Mouse (Mus musculus): ENCODE results near the gene Nexn. TPM values are rescaled to one million over a fixed set of nuclear protein-coding genes. Genes with fewer than 3 reads are reported as not detected.
"Not testable (repeated sequence)": the region's sequence is repeated elsewhere in the genome, so short reads cannot be mapped to it uniquely, and the experiment has no call there.

The Nexn gene
- polyA plus RNA-seq, 1 experiment from 2014 or later, result 23.5 TPM

DNA sequence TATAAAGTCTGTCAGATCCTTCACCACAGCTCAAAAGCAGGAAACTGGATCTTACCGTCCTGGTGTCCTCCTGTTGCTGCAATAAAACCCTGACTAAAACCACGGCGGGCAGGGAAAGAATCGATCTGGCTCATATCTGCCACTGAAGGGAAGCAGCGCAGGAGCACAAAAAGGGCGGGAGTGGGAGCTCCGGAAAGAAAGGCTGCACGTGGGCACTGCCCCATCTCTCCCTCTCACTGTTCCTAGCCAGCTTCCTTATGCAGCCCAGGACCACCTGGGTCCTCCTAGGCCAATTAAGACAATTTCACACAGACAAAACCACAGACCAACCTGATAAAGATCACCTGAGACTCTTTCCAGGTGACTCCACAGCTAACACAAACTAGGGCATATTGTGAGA is 4.7 kb downstream of the Nexn start:
- Histone ChIP-seq H3K9me3 (replicated peaks) (no peaks in the 10 kb centered on the region), H3K4me1 (peaks cover 15% of the 10 kb centered on the region), H3K27ac (replicated peaks) (no peak overlapping the region), H3K4me3 (replicated peaks) (no peak overlapping the region), H3K36me3 (no peaks in the 10 kb centered on the region), H3K27me3 (peaks cover 14% of the 10 kb centered on the region; the same call in 1 of the 2 replicates), H3K9ac (no peak overlapping the region), H3K4me2 (replicated peaks) (no peak overlapping the region)
- no peak for ATAC-seq (ENCODE audit: insufficient number of reproducible peaks, low FRiP score, low TSS enrichment, low read depth)
- WGBS, result 51% methylated on average over 8 of the region's 8 CpGs

DNA sequence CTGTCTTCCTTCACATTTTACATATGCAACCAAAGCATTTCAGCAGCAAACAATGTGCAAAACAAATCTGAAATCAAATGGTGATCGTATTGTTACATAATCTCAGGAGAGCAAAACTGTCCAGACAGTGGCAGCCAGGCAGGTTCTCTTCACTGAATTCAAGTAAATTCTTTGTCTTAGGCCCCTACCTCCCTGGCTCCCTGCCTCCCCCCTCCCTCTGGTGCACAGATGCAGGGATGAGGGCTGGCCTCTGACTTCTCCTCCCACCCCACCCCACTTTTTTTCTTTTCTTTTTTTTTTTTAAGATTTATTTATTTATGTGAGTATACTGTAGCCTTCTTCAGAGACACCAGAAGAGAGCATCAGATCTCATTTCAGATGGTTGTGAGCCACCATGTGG is 5.8 kb downstream of the Nexn start:
- Histone ChIP-seq H3K9me3 (replicated peaks) (no peaks in the 10 kb centered on the region), H3K4me2 (replicated peaks) (no peak overlapping the region), H3K36me3 (no peaks in the 10 kb centered on the region), H3K27ac (replicated peaks) (no peak overlapping the region), H3K9ac (no peak overlapping the region), H3K27me3 (peaks cover 14% of the 10 kb centered on the region; the same call in 1 of the 2 replicates), H3K4me1 (peaks cover 7% of the 10 kb centered on the region; the same call in 1 of the 2 replicates), H3K4me3 (replicated peaks) (no peak overlapping the region)
- ATAC-seq (ENCODE audit: insufficient number of reproducible peaks, low FRiP score, low TSS enrichment, low read depth), result no peak
- WGBS, result 84% methylated on average over 1 of the region's 1 CpGs

DNA sequence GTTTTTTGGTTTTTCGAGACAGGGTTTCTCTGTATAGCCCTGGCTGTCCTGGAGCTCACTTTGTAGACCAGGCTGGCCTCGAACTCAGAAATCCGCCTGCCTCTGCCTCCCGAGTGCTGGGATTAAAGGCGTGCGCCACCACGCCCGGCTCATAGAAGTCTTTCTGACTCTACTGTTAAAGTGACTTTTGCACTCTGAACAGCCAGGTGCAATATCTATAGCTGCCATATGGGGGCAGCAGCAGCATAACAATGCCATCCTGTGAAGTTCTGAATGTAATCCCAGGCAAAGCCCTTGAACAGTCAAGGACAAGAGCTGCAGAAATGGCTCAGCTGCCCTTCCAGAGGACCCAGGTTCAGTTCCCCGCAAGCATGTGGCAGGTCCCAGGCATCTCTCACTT is 6.7 kb downstream of the Nexn start:
- WGBS, result 29% methylated on average over 8 of the region's 9 CpGs

DNA sequence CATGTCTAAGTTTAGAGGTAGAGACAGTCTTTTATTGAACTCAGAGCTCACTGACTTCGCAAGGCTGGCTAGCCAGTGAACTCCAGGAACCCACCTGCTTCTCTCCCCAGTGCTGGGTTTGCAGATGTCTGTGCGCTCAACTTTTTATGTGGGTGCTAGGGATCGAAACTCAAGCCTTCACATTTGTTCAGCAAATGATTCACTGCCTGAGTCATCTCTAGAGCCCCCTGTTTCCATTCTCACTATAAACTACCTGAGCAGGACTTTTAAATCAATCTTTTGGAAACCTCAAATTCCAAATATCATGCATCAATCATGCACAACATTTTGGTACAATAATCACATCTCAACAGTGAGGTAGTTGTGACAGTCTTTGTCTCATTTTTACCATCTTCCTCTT is 8.6 kb downstream of the Nexn start:
- Histone ChIP-seq H3K9ac (no peak overlapping the region), H3K36me3 (no peaks in the 10 kb centered on the region), H3K27ac (replicated peaks) (no peak overlapping the region), H3K4me3 (replicated peaks) (no peak overlapping the region), H3K27me3 (peaks cover 7% of the 10 kb centered on the region; the same call in 1 of the 2 replicates), H3K4me2 (replicated peaks) (no peak overlapping the region), H3K4me1 (no peaks in the 10 kb centered on the region), H3K9me3 (replicated peaks) (no peaks in the 10 kb centered on the region)
- no peak for ATAC-seq (ENCODE audit: insufficient number of reproducible peaks, low FRiP score, low TSS enrichment, low read depth)
- 82% methylated on average over 3 of the region's 3 CpGs for WGBS

More for the DNA sequence above, 6.7 kb downstream of the Nexn start:
- H3K27me3 ChIP-seq, result peaks cover 14% of the 10 kb centered on the region; the same call in 1 of the 2 replicates
- H3K9ac ChIP-seq; H3K9me3 ChIP-seq (replicated peaks); ATAC-seq (ENCODE audit: insufficient number of reproducible peaks, low FRiP score, low TSS enrichment, low read depth); H3K4me3 ChIP-seq (replicated peaks); H3K36me3 ChIP-seq; H3K27ac ChIP-seq (replicated peaks); H3K4me2 ChIP-seq (replicated peaks); H3K4me1 ChIP-seq: not testable (repeated sequence)

DNA sequence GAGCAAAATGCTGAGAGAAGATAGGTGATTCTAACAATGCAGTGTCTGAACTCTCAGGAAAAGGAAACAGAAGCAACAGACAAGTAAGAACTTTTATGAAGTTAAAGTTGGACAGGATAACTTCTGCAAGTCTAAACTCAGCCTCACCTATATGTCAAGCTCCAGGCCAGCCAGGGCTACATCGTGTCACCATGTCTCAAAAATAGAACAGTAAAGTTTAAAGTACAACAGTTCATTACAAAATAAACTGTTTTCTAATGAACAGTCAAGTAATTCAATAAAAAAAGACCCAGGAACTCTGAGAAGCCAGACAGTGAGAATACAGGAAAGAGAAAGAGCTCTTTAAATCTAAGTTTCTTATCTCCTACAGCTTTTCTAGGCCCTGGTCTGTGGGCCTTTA is 15.7 kb downstream of the Nexn start:
- H3K9me3 ChIP-seq (replicated peaks), result no peaks in the 10 kb centered on the region
- H3K4me1 ChIP-seq, result no peaks in the 10 kb centered on the region
- ATAC-seq (ENCODE audit: insufficient number of reproducible peaks, low FRiP score, low TSS enrichment, low read depth), result no peak
- no peak overlapping the region for H3K9ac ChIP-seq
- H3K27me3 ChIP-seq, result no peaks in the 10 kb centered on the region
- 81% methylated on average over 1 of the region's 1 CpGs for WGBS
- H3K4me2 ChIP-seq (replicated peaks), result no peak overlapping the region
- H3K27ac ChIP-seq (replicated peaks), result no peak overlapping the region
- H3K36me3 ChIP-seq, result no peaks in the 10 kb centered on the region
- no peak overlapping the region for H3K4me3 ChIP-seq (replicated peaks)

DNA sequence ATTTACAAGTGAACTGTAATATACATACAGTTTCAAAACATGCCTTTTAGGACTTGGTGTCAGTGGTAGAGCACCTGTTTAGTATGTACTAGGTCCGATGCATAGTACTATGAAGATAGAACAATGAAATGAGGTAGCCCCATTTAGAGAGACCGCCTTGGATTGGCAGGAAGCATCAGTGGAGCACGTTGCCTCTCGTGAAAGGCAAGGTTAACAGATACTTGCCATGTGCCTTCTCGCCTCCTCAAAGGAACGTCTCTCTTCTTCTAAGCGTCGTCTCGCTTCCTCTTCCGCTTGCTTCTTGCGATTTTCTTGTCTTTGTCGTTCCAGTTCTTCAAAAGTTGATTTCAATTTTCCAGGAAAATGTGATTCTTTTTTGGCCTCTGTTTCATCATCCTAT is 18.4 kb downstream of the Nexn start:
- H3K27ac ChIP-seq (replicated peaks), result no peak overlapping the region
- H3K4me1 ChIP-seq, result no peaks in the 10 kb centered on the region
- no peak for ATAC-seq (ENCODE audit: insufficient number of reproducible peaks, low FRiP score, low TSS enrichment, low read depth)
- 80% methylated on average over 12 of the region's 12 CpGs for WGBS
- H3K4me2 ChIP-seq (replicated peaks), result no peak overlapping the region
- H3K4me3 ChIP-seq (replicated peaks), result no peak overlapping the region
- no peaks in the 10 kb centered on the region for H3K36me3 ChIP-seq
- no peak overlapping the region for H3K9ac ChIP-seq
- H3K9me3 ChIP-seq (replicated peaks), result no peaks in the 10 kb centered on the region
- no peaks in the 10 kb centered on the region for H3K27me3 ChIP-seq

DNA sequence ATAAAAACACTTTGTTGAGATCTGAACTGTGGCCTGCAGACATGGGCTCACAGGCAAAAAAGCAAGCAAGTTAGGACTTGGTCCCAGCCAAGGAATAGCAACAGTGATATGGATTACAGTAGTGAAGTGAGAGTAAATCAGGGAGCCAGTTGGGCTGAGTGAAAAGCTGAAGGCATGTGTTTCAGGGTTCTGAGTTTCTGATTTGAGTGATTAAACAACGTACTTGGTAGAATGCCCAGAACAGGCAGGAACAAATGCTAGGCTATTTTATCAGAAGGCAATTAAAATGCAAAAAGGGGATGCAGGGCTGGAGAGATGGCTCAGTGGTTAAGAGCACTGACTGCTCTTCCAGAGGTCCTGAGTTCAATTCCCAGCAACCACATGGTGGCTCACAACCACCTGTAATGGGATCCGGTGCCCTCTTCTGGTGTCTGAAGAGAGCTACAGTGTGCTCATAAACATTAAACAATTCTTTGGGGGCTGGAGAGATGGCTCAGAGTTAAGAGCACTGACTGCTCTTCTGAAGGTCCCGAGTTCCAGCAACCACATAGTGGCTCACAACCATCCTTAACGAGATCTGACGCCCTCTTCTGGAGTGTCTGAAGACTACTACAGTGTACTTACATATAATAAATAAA is 20.8 kb downstream of the Nexn start:
- H3K36me3 ChIP-seq, result no peaks in the 10 kb centered on the region

DNA sequence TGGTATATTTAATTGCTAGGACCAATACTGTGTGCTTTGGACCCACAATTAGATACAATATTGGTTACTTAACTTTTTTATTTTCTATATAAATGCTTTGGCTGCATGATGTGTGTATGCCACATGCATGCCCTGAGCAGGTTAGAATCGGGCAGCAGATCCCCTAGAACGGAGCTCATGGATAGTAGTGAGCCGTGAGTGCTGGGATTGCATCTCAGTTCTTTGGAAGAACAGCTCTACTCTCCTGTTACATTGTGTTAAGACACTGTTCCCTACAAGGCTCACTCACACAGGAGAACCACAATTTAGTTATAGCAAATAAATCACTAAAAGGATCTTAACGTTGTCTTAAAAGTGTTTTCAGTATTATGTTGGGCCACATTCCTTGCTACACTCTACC is 22.8 kb downstream of the Nexn start:
- H3K9ac ChIP-seq, result no peak overlapping the region
- H3K4me3 ChIP-seq (replicated peaks), result no peak overlapping the region
- H3K27me3 ChIP-seq, result no peaks in the 10 kb centered on the region
- H3K36me3 ChIP-seq, result peaks cover 8% of the 10 kb centered on the region
- no peak for ATAC-seq (ENCODE audit: insufficient number of reproducible peaks, low FRiP score, low TSS enrichment, low read depth)
- H3K4me2 ChIP-seq (replicated peaks), result no peak overlapping the region
- WGBS, result 72% methylated on average over 4 of the region's 4 CpGs
- no peak overlapping the region for H3K27ac ChIP-seq (replicated peaks)
- no peaks in the 10 kb centered on the region for H3K4me1 ChIP-seq
- H3K9me3 ChIP-seq (replicated peaks), result no peaks in the 10 kb centered on the region

More for the DNA sequence above, 20.8 kb downstream of the Nexn start:
- H3K4me1 ChIP-seq, result no peaks in the 10 kb centered on the region
- WGBS, result 74% methylated on average over 5 of the region's 5 CpGs
- no peak overlapping the region for H3K9ac ChIP-seq
- no peak overlapping the region for H3K4me3 ChIP-seq (replicated peaks)
- no peak overlapping the region for H3K27ac ChIP-seq (replicated peaks)
- ATAC-seq (ENCODE audit: insufficient number of reproducible peaks, low FRiP score, low TSS enrichment, low read depth), result no peak
- no peaks in the 10 kb centered on the region for H3K9me3 ChIP-seq (replicated peaks)
- no peak overlapping the region for H3K4me2 ChIP-seq (replicated peaks)
- no peaks in the 10 kb centered on the region for H3K27me3 ChIP-seq

DNA sequence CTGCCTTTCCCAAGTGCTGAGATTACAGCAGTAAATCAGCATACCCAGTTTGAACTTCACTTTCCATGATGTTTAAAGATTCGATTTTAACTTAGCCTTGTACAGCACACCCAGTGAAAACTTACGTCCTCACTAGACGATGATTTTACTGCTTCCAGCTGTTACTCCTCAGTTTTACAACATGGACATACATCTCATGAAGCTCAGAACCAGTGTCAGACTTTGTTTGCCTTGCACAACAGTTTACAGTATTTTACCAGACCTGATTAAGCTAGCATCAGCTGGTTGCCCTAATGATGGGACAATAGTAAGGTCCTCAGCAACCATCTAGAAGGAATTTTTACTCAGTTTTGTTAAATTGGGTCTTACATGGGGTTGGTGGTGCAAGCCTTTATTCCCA is 25.1 kb downstream of the Nexn start:
- no peaks in the 10 kb centered on the region for H3K9me3 ChIP-seq (replicated peaks)
- no peaks in the 10 kb centered on the region for H3K4me1 ChIP-seq
- H3K4me3 ChIP-seq (replicated peaks), result no peak overlapping the region
- H3K36me3 ChIP-seq, result peaks cover 16% of the 10 kb centered on the region
- WGBS, result 76% methylated on average over 3 of the region's 3 CpGs
- ATAC-seq (ENCODE audit: insufficient number of reproducible peaks, low FRiP score, low TSS enrichment, low read depth), result no peak
- H3K4me2 ChIP-seq (replicated peaks), result no peak overlapping the region
- no peak overlapping the region for H3K27ac ChIP-seq (replicated peaks)
- H3K9ac ChIP-seq, result no peak overlapping the region
- no peaks in the 10 kb centered on the region for H3K27me3 ChIP-seq

DNA sequence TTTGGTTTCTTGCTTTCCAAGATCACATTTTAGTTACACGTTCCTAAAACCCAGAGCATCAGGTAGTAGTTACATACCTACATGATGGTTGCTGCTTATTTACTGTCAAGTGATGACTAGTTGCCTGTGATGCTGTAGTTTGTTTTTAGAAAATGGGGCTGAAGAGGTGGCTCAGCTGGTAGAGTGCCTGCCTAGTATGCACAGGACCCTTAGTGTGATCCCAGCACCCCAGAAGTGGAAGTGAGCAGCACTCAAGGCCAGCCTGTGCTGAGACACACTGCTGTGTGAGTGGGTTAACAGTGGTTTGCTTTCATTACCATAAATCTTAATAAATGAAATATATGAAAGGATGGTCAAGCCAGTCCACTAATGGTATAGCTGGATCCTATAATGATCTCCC is 26.6 kb downstream of the Nexn start:
- Histone ChIP-seq H3K4me2 (replicated peaks) (no peak overlapping the region), H3K4me3 (replicated peaks) (no peak overlapping the region), H3K9ac (no peak overlapping the region), H3K36me3 (peaks cover 24% of the 10 kb centered on the region), H3K27ac (replicated peaks) (no peak overlapping the region), H3K9me3 (replicated peaks) (no peaks in the 10 kb centered on the region), H3K4me1 (no peaks in the 10 kb centered on the region), H3K27me3 (no peaks in the 10 kb centered on the region)
- no peak for ATAC-seq (ENCODE audit: insufficient number of reproducible peaks, low FRiP score, low TSS enrichment, low read depth)
- WGBS, result 89% methylated on average over 1 of the region's 1 CpGs

DNA sequence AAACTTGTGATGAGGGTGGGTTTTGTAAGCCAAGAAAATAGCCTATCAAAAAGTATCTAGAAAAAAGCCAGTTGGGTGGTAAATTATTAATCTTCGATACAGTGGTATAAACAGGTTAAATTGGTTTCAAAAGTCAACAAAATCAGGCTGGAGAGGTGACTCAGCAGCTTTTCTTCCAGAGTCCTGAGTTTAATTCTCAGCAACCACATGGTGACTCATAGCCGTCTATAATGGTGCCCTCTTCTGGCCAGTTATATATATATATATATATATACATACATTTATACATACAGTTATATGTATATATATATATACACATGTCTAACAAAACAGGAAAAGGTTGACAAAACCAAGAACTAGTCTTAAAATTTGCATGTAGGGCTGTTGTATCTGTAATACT is 27.3 kb downstream of the Nexn start:
- Histone ChIP-seq H3K4me1 (no peaks in the 10 kb centered on the region), H3K4me2 (replicated peaks) (no peak overlapping the region), H3K27me3 (no peaks in the 10 kb centered on the region), H3K27ac (replicated peaks) (no peak overlapping the region), H3K9me3 (replicated peaks) (no peaks in the 10 kb centered on the region), H3K4me3 (replicated peaks) (no peak overlapping the region), H3K9ac (no peak overlapping the region), H3K36me3 (peaks cover 27% of the 10 kb centered on the region)
- ATAC-seq (ENCODE audit: insufficient number of reproducible peaks, low FRiP score, low TSS enrichment, low read depth), result no peak; the same call in 1 of the 2 replicates
- 46% methylated on average over 2 of the region's 2 CpGs for WGBS

DNA sequence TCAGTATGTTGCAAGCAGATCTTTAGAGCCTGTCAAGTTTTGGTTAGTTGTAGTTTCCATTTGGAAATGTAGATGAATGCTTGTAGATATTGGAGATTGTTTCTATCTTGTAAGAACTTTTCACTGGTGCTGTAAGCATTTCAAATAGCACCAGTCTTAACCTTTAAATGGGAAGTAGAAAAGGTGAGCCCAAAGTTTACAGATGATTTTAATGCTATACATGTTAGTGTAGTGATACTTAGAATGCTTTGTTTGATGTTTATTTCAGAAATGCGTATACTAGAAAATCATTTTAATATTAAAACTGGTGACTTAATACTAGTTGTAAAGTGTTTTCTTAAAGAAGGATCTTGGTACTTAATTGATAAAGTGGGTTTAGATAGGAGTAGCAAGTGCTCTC is 30.3 kb downstream of the Nexn start:
- Histone ChIP-seq H3K4me3 (replicated peaks) (no peak overlapping the region), H3K9ac (no peak overlapping the region), H3K36me3 (peaks cover 43% of the 10 kb centered on the region), H3K4me1 (no peaks in the 10 kb centered on the region), H3K9me3 (replicated peaks) (no peaks in the 10 kb centered on the region), H3K4me2 (replicated peaks) (no peak overlapping the region), H3K27ac (replicated peaks) (no peak overlapping the region), H3K27me3 (no peaks in the 10 kb centered on the region)
- no peak for ATAC-seq (ENCODE audit: insufficient number of reproducible peaks, low FRiP score, low TSS enrichment, low read depth)
- WGBS, result 98% methylated on average over 1 of the region's 1 CpGs
